Mouse (Mus musculus): Measurements from ENCODE around the gene Golga7b. TPM values are rescaled to one million over a fixed set of nuclear protein-coding genes. Genes with fewer than 3 reads are reported as not detected.
A peak's percentile ranks its signal among the peaks of the same experiment; 100 is the strongest.

Golga7b gene
- polyA plus RNA-seq, 1 experiment from 2014 or later, result 72.2 TPM

DNA sequence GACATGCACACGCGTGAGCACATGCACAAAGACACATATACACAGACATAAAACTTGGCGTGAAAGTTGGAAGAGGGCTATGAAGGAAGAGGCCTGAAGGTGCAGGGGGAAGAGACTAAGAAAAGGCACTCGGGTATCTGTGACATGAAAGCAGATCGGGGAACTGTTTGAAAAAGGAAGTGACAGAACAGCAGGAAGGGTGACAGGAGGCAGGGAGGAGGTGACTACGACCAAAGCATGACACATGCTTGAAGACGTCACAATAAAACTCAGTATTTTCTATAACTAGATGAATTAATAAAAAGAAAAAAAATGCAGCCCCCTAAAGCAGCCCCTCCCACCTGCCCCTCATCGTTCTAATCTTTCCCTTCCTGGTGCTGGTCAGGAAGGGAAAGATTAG is 58.4 kb downstream of the Golga7b start:
- no peak overlapping the region for H3K27ac ChIP-seq (ENCODE audit: low read length)
- 71% methylated on average over 8 of the region's 8 CpGs for WGBS
- no peak overlapping the region for H3K4me2 ChIP-seq (ENCODE audit: low read length)
- no peaks in the 10 kb centered on the region; the same call in 1 of the 2 replicates for H3K27me3 ChIP-seq (ENCODE audit: control insufficient read depth, insufficient read depth, low read depth, low read length)
- H3K9ac ChIP-seq (ENCODE audit: low read depth, low read length), result no peak overlapping the region
- H3K4me1 ChIP-seq (ENCODE audit: control insufficient read depth, insufficient read depth, low read length), result peaks cover 9% of the 10 kb centered on the region; the same call in 1 of the 2 replicates
- no peak for ATAC-seq
- H3K36me3 ChIP-seq (ENCODE audit: control insufficient read depth, insufficient read depth, low read length), result no peaks in the 10 kb centered on the region
- H3K9me3 ChIP-seq (replicated peaks; ENCODE audit: control insufficient read depth, low read length, poor library complexity, severe bottlenecking), result no peaks in the 10 kb centered on the region
- H3K4me3 ChIP-seq (ENCODE audit: low read depth, low read length), result no peak overlapping the region

DNA sequence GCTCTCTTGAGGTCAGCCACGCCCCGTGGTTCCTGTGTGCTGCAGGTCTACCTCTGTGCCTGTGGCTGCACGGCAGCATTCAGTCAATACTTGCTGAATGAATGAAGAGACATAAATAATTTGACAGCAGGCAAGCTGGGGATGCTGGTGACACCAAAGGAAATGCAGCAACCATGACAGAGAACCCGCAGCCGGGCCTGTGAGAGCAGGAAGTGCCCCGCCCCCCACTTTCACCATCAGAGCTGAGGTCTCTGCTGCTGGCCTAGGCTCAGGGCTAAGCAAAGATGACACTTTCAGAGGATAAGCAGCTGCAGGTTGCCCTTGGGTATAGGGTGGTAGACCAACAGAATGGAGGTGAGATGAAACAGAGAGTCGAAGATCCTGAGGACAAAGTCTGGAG is 58.8 kb downstream of the Golga7b start:
- no peak for ATAC-seq

DNA sequence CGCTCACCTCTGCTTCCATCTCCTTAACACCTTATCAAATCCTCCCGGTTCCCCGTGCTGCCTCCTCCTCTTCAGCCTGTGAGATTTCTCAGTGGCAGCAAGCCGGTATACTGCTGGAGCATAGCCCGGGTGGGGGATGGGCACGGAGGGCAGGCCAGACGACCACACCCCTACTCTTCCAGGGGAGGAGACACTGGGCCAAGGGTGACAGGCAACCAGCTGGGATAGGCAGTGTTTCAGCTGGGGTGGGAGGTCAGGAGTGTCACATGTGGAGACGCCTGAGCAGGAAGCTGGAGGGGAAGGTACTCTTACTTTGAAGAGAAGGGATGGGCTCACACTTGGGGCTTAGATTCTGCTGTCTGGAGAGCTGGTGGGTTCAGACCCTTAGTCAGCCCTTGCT is 59.6 kb downstream of the Golga7b start:
- no peaks in the 10 kb centered on the region; the same call in 1 of the 2 replicates for H3K27me3 ChIP-seq (ENCODE audit: control insufficient read depth, insufficient read depth, low read depth, low read length)
- H3K4me3 ChIP-seq (ENCODE audit: low read depth, low read length), result no peak overlapping the region
- H3K9me3 ChIP-seq (replicated peaks; ENCODE audit: control insufficient read depth, low read length, poor library complexity, severe bottlenecking), result no peaks in the 10 kb centered on the region
- no peak overlapping the region for H3K4me2 ChIP-seq (ENCODE audit: low read length)
- WGBS, result 16% methylated on average over 8 of the region's 8 CpGs
- no peak for ATAC-seq
- no peak overlapping the region for H3K9ac ChIP-seq (ENCODE audit: low read depth, low read length)
- peaks cover 9% of the 10 kb centered on the region; the same call in 1 of the 2 replicates for H3K4me1 ChIP-seq (ENCODE audit: control insufficient read depth, insufficient read depth, low read length)
- no peak overlapping the region for H3K27ac ChIP-seq (ENCODE audit: low read length)
- no peaks in the 10 kb centered on the region for H3K36me3 ChIP-seq (ENCODE audit: control insufficient read depth, insufficient read depth, low read length)

More for the DNA sequence above, 58.8 kb downstream of the Golga7b start:
- Histone ChIP-seq H3K9me3 (replicated peaks; ENCODE audit: control insufficient read depth, low read length, poor library complexity, severe bottlenecking) (no peaks in the 10 kb centered on the region), H3K9ac (ENCODE audit: low read depth, low read length) (no peak overlapping the region), H3K4me2 (ENCODE audit: low read length) (no peak overlapping the region), H3K27ac (ENCODE audit: low read length) (no peak overlapping the region), H3K4me1 (ENCODE audit: control insufficient read depth, insufficient read depth, low read length) (peaks cover 9% of the 10 kb centered on the region; the same call in 1 of the 2 replicates), H3K27me3 (ENCODE audit: control insufficient read depth, insufficient read depth, low read depth, low read length) (no peaks in the 10 kb centered on the region; the same call in 1 of the 2 replicates), H3K36me3 (ENCODE audit: control insufficient read depth, insufficient read depth, low read length) (no peaks in the 10 kb centered on the region), H3K4me3 (ENCODE audit: low read depth, low read length) (no peak overlapping the region)
- 63% methylated on average over 7 of the region's 7 CpGs for WGBS

DNA sequence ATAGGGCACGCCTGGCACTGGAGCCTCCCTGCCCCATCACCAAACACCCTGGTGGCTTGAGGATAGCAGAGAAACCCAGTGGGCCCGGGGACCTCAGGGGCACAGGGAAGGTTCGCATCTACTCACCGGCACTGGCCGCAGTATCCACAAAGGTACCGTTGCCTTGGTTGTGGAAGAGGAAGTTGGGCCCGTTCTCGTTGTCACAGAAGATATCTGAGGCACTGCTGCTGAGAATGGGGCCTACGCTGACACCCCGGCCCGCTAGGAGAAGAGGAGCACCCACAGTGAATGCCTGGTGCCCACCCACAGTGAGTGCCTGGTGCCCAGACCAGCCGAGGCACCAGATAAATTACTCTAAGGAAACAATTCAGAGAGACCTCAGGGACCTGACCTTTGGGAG is 61.6 kb downstream of the Golga7b start:
- peaks cover 7% of the 10 kb centered on the region; the same call in 1 of the 2 replicates for H3K4me1 ChIP-seq (ENCODE audit: control insufficient read depth, insufficient read depth, low read length)
- H3K27ac ChIP-seq (ENCODE audit: low read length), result no peak overlapping the region
- H3K4me2 ChIP-seq (ENCODE audit: low read length), result no peak overlapping the region
- no peak overlapping the region for H3K9ac ChIP-seq (ENCODE audit: low read depth, low read length)
- no peak overlapping the region for H3K4me3 ChIP-seq (ENCODE audit: low read depth, low read length)
- H3K9me3 ChIP-seq (replicated peaks; ENCODE audit: control insufficient read depth, low read length, poor library complexity, severe bottlenecking), result no peaks in the 10 kb centered on the region
- WGBS, result 88% methylated on average over 12 of the region's 12 CpGs
- H3K36me3 ChIP-seq (ENCODE audit: control insufficient read depth, insufficient read depth, low read length), result no peaks in the 10 kb centered on the region
- ATAC-seq, result no peak
- no peaks in the 10 kb centered on the region; the same call in 1 of the 2 replicates for H3K27me3 ChIP-seq (ENCODE audit: control insufficient read depth, insufficient read depth, low read depth, low read length)

DNA sequence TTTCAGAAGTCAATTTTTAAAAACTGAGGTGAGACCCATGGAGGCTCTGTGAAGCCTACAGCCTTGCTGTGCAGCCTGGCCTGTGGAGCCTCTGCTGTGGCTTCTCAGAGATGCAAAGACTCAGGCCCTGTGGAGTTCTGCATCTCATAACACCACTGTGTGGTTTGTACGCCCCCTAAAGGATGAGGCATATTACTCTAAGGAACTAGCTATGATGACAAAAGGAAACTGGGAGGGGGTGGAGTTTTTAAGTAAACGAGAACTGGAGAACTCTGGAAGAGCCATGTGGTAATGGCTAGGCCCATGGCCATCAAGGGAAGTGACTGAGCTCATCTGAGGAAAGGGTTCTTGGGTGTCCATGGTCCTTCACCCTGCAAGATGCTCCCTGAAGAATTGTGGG is 64.0 kb downstream of the Golga7b start:
- Histone ChIP-seq H3K27ac (ENCODE audit: low read length) (no peak overlapping the region), H3K9me3 (replicated peaks; ENCODE audit: control insufficient read depth, low read length, poor library complexity, severe bottlenecking) (no peaks in the 10 kb centered on the region), H3K36me3 (ENCODE audit: control insufficient read depth, insufficient read depth, low read length) (no peaks in the 10 kb centered on the region), H3K4me3 (ENCODE audit: low read depth, low read length) (no peak overlapping the region), H3K27me3 (ENCODE audit: control insufficient read depth, insufficient read depth, low read depth, low read length) (no peaks in the 10 kb centered on the region; the same call in 1 of the 2 replicates), H3K4me2 (ENCODE audit: low read length) (no peak overlapping the region), H3K4me1 (ENCODE audit: control insufficient read depth, insufficient read depth, low read length) (peaks cover 10% of the 10 kb centered on the region; the same call in 1 of the 2 replicates), H3K9ac (ENCODE audit: low read depth, low read length) (no peak overlapping the region)
- WGBS, result 47% methylated on average over 2 of the region's 2 CpGs
- no peak for ATAC-seq

DNA sequence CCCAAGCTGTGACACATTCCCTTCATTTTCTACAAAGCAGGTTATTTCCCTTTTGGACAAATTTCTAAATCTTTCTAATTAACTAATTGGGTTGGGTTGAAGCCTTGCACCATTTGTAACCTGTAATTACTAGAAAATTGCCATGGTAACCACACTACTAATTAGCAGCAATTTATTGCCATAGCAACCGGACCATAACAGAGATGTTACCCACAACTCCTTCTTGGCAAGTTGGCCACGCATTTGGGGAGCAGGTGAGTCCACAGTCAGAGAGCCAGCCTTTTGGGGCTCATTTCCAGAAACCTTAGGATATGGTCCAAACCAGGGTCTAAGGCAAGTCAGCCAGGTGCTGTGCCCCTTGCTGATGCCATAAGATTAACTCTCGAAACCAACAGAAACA is 64.8 kb downstream of the Golga7b start:
- no peaks in the 10 kb centered on the region for H3K36me3 ChIP-seq (ENCODE audit: control insufficient read depth, insufficient read depth, low read length)
- H3K27me3 ChIP-seq (ENCODE audit: control insufficient read depth, insufficient read depth, low read depth, low read length), result no peaks in the 10 kb centered on the region; the same call in 1 of the 2 replicates
- H3K9me3 ChIP-seq (replicated peaks; ENCODE audit: control insufficient read depth, low read length, poor library complexity, severe bottlenecking), result no peaks in the 10 kb centered on the region
- no peak overlapping the region for H3K4me2 ChIP-seq (ENCODE audit: low read length)
- no peak overlapping the region for H3K27ac ChIP-seq (ENCODE audit: low read length)
- WGBS, result 74% methylated on average over 3 of the region's 3 CpGs
- H3K9ac ChIP-seq (ENCODE audit: low read depth, low read length), result no peak overlapping the region
- no peak for ATAC-seq
- no peak overlapping the region for H3K4me3 ChIP-seq (ENCODE audit: low read depth, low read length)
- peaks cover 12% of the 10 kb centered on the region for H3K4me1 ChIP-seq (ENCODE audit: control insufficient read depth, insufficient read depth, low read length)

DNA sequence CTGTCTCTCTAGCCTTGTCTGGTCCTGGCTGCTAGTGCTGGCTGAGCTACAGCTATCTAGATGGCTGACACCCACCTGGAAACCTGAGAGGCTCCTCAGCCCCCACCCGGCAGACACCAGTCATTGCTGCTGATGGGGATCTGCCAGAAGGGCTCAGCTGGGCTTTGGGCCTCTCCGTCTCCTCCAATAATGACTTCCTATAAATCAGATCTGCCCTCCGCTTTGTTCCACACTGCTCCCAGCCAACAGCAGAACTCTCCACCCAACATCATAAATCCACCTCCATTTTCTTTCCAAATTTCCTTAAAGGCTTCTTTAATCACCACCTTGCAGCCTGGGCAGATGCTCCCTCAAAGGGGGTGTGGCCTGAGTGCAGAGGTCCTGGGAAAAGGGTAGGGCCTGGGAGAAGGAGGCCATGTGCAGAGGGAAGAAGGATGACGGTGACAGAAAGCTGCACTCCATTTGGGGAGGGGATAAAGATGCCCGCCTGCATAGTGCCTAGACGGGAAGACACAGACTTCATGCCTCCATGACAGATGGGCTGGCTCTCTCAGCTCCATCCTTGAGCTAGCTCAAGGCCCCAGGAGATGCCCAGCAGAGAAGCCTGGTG is 67.8 kb downstream of the Golga7b start:
- Histone ChIP-seq H3K36me3 (ENCODE audit: control insufficient read depth, insufficient read depth, low read length) (no peaks in the 10 kb centered on the region), H3K9me3 (replicated peaks; ENCODE audit: control insufficient read depth, low read length, poor library complexity, severe bottlenecking) (no peaks in the 10 kb centered on the region), H3K4me1 (ENCODE audit: control insufficient read depth, insufficient read depth, low read length) (peaks cover 32% of the 10 kb centered on the region), H3K27me3 (ENCODE audit: control insufficient read depth, insufficient read depth, low read depth, low read length) (no peaks in the 10 kb centered on the region; the same call in 1 of the 2 replicates), H3K4me3 (ENCODE audit: low read depth, low read length) (no peak overlapping the region), H3K27ac (ENCODE audit: low read length) (no peak overlapping the region), H3K9ac (ENCODE audit: low read depth, low read length) (no peak overlapping the region), H3K4me2 (ENCODE audit: low read length) (no peak overlapping the region)
- no peak for ATAC-seq
- 67% methylated on average over 6 of the region's 6 CpGs for WGBS

DNA sequence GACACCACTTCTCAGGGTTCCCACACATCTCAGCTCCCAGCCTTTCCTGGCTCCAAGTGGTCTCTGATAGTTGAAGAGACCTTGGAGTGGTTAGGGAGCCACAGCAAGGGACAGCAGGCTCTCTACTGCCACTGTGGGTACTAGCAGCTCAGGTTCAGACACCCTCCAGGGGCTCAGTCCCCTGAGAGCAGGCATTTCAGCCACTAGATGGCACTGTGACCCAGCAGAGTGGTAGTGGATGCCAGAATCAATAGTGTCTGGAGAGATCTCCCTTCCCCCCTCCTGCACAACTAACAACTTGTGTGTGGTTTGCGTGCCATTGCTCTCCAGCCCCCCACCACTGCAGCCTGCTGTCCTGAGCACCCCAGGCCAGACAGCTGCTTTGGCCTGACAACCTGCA is 68.5 kb downstream of the Golga7b start:
- H3K36me3 ChIP-seq (ENCODE audit: control insufficient read depth, insufficient read depth, low read length), result no peaks in the 10 kb centered on the region
- no peak overlapping the region for H3K9ac ChIP-seq (ENCODE audit: low read depth, low read length)
- H3K9me3 ChIP-seq (replicated peaks; ENCODE audit: control insufficient read depth, low read length, poor library complexity, severe bottlenecking), result no peaks in the 10 kb centered on the region
- no peak overlapping the region for H3K4me3 ChIP-seq (ENCODE audit: low read depth, low read length)
- H3K4me2 ChIP-seq (ENCODE audit: low read length), result no peak overlapping the region
- no peak overlapping the region for H3K27ac ChIP-seq (ENCODE audit: low read length)
- 8% methylated on average over 1 of the region's 1 CpGs for WGBS
- no peaks in the 10 kb centered on the region; the same call in 1 of the 2 replicates for H3K27me3 ChIP-seq (ENCODE audit: control insufficient read depth, insufficient read depth, low read depth, low read length)
- ATAC-seq, result peak; percentile 73
- peaks cover 32% of the 10 kb centered on the region for H3K4me1 ChIP-seq (ENCODE audit: control insufficient read depth, insufficient read depth, low read length)

DNA sequence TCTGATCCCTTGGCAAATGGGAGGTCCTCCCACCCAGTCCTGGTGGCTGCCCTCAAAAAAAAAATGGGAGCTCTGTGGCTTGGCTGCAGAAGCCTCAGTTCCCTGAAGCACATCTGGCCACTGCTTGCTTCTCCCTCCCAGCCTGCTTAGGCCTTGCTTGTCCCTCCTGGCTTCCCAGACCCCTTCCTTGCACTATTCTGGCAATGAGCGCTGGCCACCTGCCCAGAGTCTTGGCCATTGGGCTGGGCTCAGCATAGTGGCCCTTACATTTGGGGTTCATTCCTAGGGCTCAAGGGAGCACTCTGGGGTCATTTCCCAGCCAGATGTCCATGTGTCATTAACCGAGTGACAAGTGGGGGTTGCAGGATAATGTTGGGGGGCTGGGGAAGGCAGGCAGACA is 69.2 kb downstream of the Golga7b start:
- Histone ChIP-seq H3K27ac (ENCODE audit: low read length) (peak overlapping the region; percentile 15; the same call in 1 of the 2 replicates), H3K27me3 (ENCODE audit: control insufficient read depth, insufficient read depth, low read depth, low read length) (no peaks in the 10 kb centered on the region), H3K4me1 (ENCODE audit: control insufficient read depth, insufficient read depth, low read length) (peaks cover 32% of the 10 kb centered on the region), H3K9ac (ENCODE audit: low read depth, low read length) (no peak overlapping the region), H3K4me3 (ENCODE audit: low read depth, low read length) (no peak overlapping the region), H3K36me3 (ENCODE audit: control insufficient read depth, insufficient read depth, low read length) (no peaks in the 10 kb centered on the region), H3K9me3 (replicated peaks; ENCODE audit: control insufficient read depth, low read length, poor library complexity, severe bottlenecking) (no peaks in the 10 kb centered on the region), H3K4me2 (ENCODE audit: low read length) (no peak overlapping the region)
- 81% methylated on average over 2 of the region's 2 CpGs for WGBS
- ATAC-seq, result peak; percentile 38; the same call in 1 of the 2 replicates
